Mouse (Mus musculus): ENCODE measurements around the gene Actg1. TPM values are rescaled to one million over a fixed set of nuclear protein-coding genes. Genes with fewer than 3 reads are reported as not detected.
"Not testable (repeated sequence)": the region's sequence is repeated elsewhere in the genome, so short reads cannot be mapped to it uniquely, and the experiment has no call there.

Actg1 gene
- polyA plus RNA-seq, 1 experiment from 2014 or later: 3,804 TPM

- H3K27ac ChIP-seq (ENCODE audit: low read depth, low read length): no peak overlapping the region
These were observed 8.6 kb upstream of the Actg1 start for GRCm38 (mm10) chr11:120356900-120357299.

GRCm38 (mm10) chr11:120356319-120356840 lies 8.0 kb upstream of the Actg1 start:
- no peaks in the 10 kb centered on the region for H3K36me3 ChIP-seq (ENCODE audit: control insufficient read depth, insufficient read depth, low read length)
- peaks cover 28% of the 10 kb centered on the region for H3K4me1 ChIP-seq (ENCODE audit: control insufficient read depth, insufficient read depth, low read length)
- ATAC-seq (ENCODE audit: insufficient read depth, low FRiP score, low TSS enrichment): no peak
- no peaks in the 10 kb centered on the region for H3K27me3 ChIP-seq (ENCODE audit: control insufficient read depth, insufficient read depth, low read length)
- H3K4me2 ChIP-seq (ENCODE audit: low read depth): no peak overlapping the region
- H3K9me3 ChIP-seq (ENCODE audit: control insufficient read depth, low read length): no peaks in the 10 kb centered on the region
- H3K9ac ChIP-seq (ENCODE audit: low read length): no peak overlapping the region
- H3K4me3 ChIP-seq (ENCODE audit: low read depth, low read length): no peak overlapping the region
- 86% methylated on average over 15 of the region's 15 CpGs for WGBS
- no peak overlapping the region for H3K27ac ChIP-seq (ENCODE audit: low read depth, low read length)
- no peak for DNase-seq (ENCODE audit: low spot score)

More at GRCm38 (mm10) chr11:120356900-120357299, 8.6 kb upstream of the Actg1 start:
- no peaks in the 10 kb centered on the region for H3K27me3 ChIP-seq (ENCODE audit: control insufficient read depth, insufficient read depth, low read length)
- ATAC-seq (ENCODE audit: insufficient read depth, low FRiP score, low TSS enrichment): no peak
- 90% methylated on average over 4 of the region's 4 CpGs for WGBS
- no peak overlapping the region for H3K9ac ChIP-seq (ENCODE audit: low read length)
- DNase-seq (ENCODE audit: low spot score): no peak
- no peaks in the 10 kb centered on the region for H3K36me3 ChIP-seq (ENCODE audit: control insufficient read depth, insufficient read depth, low read length)
- no peak overlapping the region for H3K4me2 ChIP-seq (ENCODE audit: low read depth)
- H3K9me3 ChIP-seq (ENCODE audit: control insufficient read depth, low read length): no peaks in the 10 kb centered on the region
- H3K4me1 ChIP-seq (ENCODE audit: control insufficient read depth, insufficient read depth, low read length): peaks cover 23% of the 10 kb centered on the region
- no peak overlapping the region for H3K4me3 ChIP-seq (ENCODE audit: low read depth, low read length)

- H3K4me1 ChIP-seq (ENCODE audit: control insufficient read depth, insufficient read depth, low read length): peaks cover 35% of the 10 kb centered on the region
- DNase-seq (ENCODE audit: low spot score) (no peak), ATAC-seq (ENCODE audit: insufficient read depth, low FRiP score, low TSS enrichment) (no peak)
- no peak overlapping the region for H3K9ac ChIP-seq (ENCODE audit: low read length)
- no peak overlapping the region for H3K27ac ChIP-seq (ENCODE audit: low read depth, low read length)
- no peak overlapping the region for H3K4me2 ChIP-seq (ENCODE audit: low read depth)
- H3K4me3 ChIP-seq (ENCODE audit: low read depth, low read length): no peak overlapping the region
- no peaks in the 10 kb centered on the region for H3K9me3 ChIP-seq (ENCODE audit: control insufficient read depth, low read length)
- 80% methylated on average over 5 of the region's 5 CpGs for WGBS
- H3K36me3 ChIP-seq (ENCODE audit: control insufficient read depth, insufficient read depth, low read length): no peaks in the 10 kb centered on the region
- H3K27me3 ChIP-seq (ENCODE audit: control insufficient read depth, insufficient read depth, low read length): no peaks in the 10 kb centered on the region
These were observed 7.1 kb upstream of the Actg1 start for GRCm38 (mm10) chr11:120355277-120356039.

- DNase-seq (ENCODE audit: low spot score) (no peak), ATAC-seq (ENCODE audit: insufficient read depth, low FRiP score, low TSS enrichment) (no peak)
- H3K4me2 ChIP-seq (ENCODE audit: low read depth): no peak overlapping the region
- no peaks in the 10 kb centered on the region for H3K9me3 ChIP-seq (ENCODE audit: control insufficient read depth, low read length)
- H3K9ac ChIP-seq (ENCODE audit: low read length): no peak overlapping the region
- 89% methylated on average over 17 of the region's 17 CpGs for WGBS
- peaks cover 36% of the 10 kb centered on the region for H3K4me1 ChIP-seq (ENCODE audit: control insufficient read depth, insufficient read depth, low read length)
- no peaks in the 10 kb centered on the region for H3K27me3 ChIP-seq (ENCODE audit: control insufficient read depth, insufficient read depth, low read length)
- H3K27ac ChIP-seq (ENCODE audit: low read depth, low read length): no peak overlapping the region
- H3K36me3 ChIP-seq (ENCODE audit: control insufficient read depth, insufficient read depth, low read length): no peaks in the 10 kb centered on the region
- H3K4me3 ChIP-seq (ENCODE audit: low read depth, low read length): no peak overlapping the region
These were observed 6.2 kb upstream of the Actg1 start for GRCm38 (mm10) chr11:120354304-120355276.

- DNase-seq (ENCODE audit: low spot score) (peak; percentile 69), ATAC-seq (ENCODE audit: insufficient read depth, low FRiP score, low TSS enrichment) (no peak)
- WGBS: 24% methylated on average over 26 of the region's 26 CpGs
- Histone ChIP-seq H3K27ac (ENCODE audit: low read depth, low read length) (0 out of 2 replicates have a peak overlapping the region, but pooled peaks have one; percentile 39), H3K36me3 (ENCODE audit: control insufficient read depth, insufficient read depth, low read length) (no peaks in the 10 kb centered on the region), H3K9ac (ENCODE audit: low read length) (peak overlapping the region; percentile 26; the same call in 1 of the 2 replicates), H3K27me3 (ENCODE audit: control insufficient read depth, insufficient read depth, low read length) (no peaks in the 10 kb centered on the region), H3K9me3 (ENCODE audit: control insufficient read depth, low read length) (no peaks in the 10 kb centered on the region), H3K4me3 (ENCODE audit: low read depth, low read length) (no peak overlapping the region), H3K4me1 (ENCODE audit: control insufficient read depth, insufficient read depth, low read length) (peaks cover 40% of the 10 kb centered on the region), H3K4me2 (ENCODE audit: low read depth) (peak overlapping the region; percentile 7; the same call in 1 of the 2 replicates)
These were observed 5.4 kb upstream of the Actg1 start for GRCm38 (mm10) chr11:120353500-120354303.

GRCm38 (mm10) chr11:120352571-120353290 lies 4.4 kb upstream of the Actg1 start:
- Histone ChIP-seq H3K4me1 (ENCODE audit: control insufficient read depth, insufficient read depth, low read length) (peaks cover 30% of the 10 kb centered on the region), H3K9me3 (ENCODE audit: control insufficient read depth, low read length) (no peaks in the 10 kb centered on the region), H3K9ac (ENCODE audit: low read length) (peak overlapping the region; percentile 39), H3K27me3 (ENCODE audit: control insufficient read depth, insufficient read depth, low read length) (no peaks in the 10 kb centered on the region), H3K4me2 (ENCODE audit: low read depth) (0 out of 2 replicates have a peak overlapping the region, but pooled peaks have one; percentile 20), H3K36me3 (ENCODE audit: control insufficient read depth, insufficient read depth, low read length) (no peaks in the 10 kb centered on the region), H3K4me3 (ENCODE audit: low read depth, low read length) (no peak overlapping the region), H3K27ac (ENCODE audit: low read depth, low read length) (peak overlapping the region; percentile 39)
- WGBS: 59% methylated on average over 13 of the region's 13 CpGs
- ATAC-seq (ENCODE audit: insufficient read depth, low FRiP score, low TSS enrichment) (no peak), DNase-seq (ENCODE audit: low spot score) (peak; percentile 67)

GRCm38 (mm10) chr11:120352093-120352350 lies 3.7 kb upstream of the Actg1 start:
- not testable (repeated sequence) for H3K4me2 ChIP-seq (ENCODE audit: low read depth); H3K9me3 ChIP-seq (ENCODE audit: control insufficient read depth, low read length); H3K9ac ChIP-seq (ENCODE audit: low read length); H3K27me3 ChIP-seq (ENCODE audit: control insufficient read depth, insufficient read depth, low read length); H3K4me3 ChIP-seq (ENCODE audit: low read depth, low read length); ATAC-seq (ENCODE audit: insufficient read depth, low FRiP score, low TSS enrichment); H3K36me3 ChIP-seq (ENCODE audit: control insufficient read depth, insufficient read depth, low read length); DNase-seq (ENCODE audit: low spot score)
- WGBS: 88% methylated on average over 5 of the region's 5 CpGs
- Histone ChIP-seq H3K27ac (ENCODE audit: low read depth, low read length) (0 out of 2 replicates have a peak overlapping the region, but pooled peaks have one; percentile 10), H3K4me1 (ENCODE audit: control insufficient read depth, insufficient read depth, low read length) (peaks cover 28% of the 10 kb centered on the region)
